Mouse (Mus musculus) G1E (cell line): ENCODE data around the gene Uncx.

Source experiments
- CTCF ChIP-seq: IDR thresholded peaks from 2 replicates; pipeline ENCODE4 v1.5.1; 2012; ENCODE audit warnings: low read depth, low read length, inconsistent platforms, mixed read lengths
- GATA1 ChIP-seq: IDR thresholded peaks from 2 replicates; pipeline ENCODE4 v1.6.1; 2012; ENCODE audit warnings: borderline replicate concordance, low read length, inconsistent platforms, mixed read lengths
- POLR2AphosphoS5 ChIP-seq: IDR thresholded peaks from 2 replicates; pipeline ENCODE4 v1.6.1; 2012; ENCODE audit warnings: low read depth, low read length, inconsistent platforms; ENCODE audit not compliant: insufficient replicate concordance

DNA sequence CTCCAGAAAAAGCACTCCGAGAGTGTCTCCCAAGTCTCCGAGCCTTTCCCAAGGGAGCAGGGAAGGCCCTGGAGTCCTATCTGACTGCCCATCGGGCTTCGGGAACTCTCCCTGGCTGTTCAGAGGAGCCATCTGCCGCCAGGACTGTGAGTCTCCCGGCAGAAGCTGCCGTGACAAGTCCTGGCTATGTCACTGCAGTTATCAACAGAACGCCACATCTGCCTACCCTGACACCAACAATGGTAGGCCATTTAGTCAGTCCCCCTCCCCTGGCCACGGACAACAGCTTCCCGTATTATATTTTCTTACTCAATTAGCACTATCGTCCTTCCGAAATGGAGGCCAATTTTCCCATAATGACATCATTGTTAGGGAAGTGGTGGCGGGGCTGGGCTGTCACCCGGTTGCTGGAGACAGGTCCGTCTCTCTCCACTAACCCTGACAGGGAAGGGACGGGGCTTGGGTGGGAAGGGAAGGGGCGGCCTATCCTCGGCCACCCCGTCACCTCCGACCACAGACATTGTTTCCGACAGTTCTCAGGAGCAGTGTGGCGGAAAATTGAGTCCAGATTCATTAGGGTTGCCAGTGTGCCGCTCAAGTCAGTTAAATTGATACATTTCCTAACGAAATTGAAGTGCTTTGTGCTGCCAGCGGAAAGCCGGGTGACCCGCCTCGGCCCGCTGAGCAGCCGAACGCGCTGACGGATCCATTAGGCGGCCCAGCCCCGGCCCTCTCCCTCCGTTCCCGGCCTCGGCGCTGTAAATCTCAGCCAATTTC lies 41.9 kb downstream of the Uncx start:
- TF ChIP-seq CTCF (no peak), GATA1 (no peak), POLR2AphosphoS5 (no peak)
